10 mouse cellular contexts compared by ENCODE assay signal in genomic region chr13:18457337-18458236, GRCm38 (mm10).
A peak's percentile ranks its signal among the peaks of the same experiment; 100 is the strongest.
DNase-seq lines count a peak whose midpoint lies in the region; ATAC-seq and TF ChIP-seq lines count a peak whose summit lies in the region.
"Had no signal": no experiment of that assay in that cellular context is flagged by ENCODE, and none has a peak within 500 bp of the region (broad histone marks: within the 10 kb centered on the region; RNA-seq: fewer than 3 reads in every experiment).

No protein-coding gene starts in this region.

- H3K27ac ChIP-seq in hindbrain, embryonic 15.5 days (replicated peaks), result no peak overlapping the region
- H3K27ac ChIP-seq in neural tube, embryonic 12.5 days, result no peak overlapping the region
- H3K27ac ChIP-seq in cerebellum, adult 2 months (ENCODE audit: insufficient read depth, low read length), result no peak overlapping the region

- TF ChIP-seq POLR2A in cerebellum, adult 2 months (IDR thresholded peaks at IDR 0.05; ENCODE audit: borderline replicate concordance, insufficient read depth, low read length), result no peak

- no peak overlapping the region for H3K4me3 ChIP-seq in hindbrain, embryonic 15.5 days
- no peak overlapping the region for H3K4me3 ChIP-seq in neural tube, embryonic 12.5 days
- H3K4me3 ChIP-seq in cerebellum, adult 2 months (replicated peaks; ENCODE audit: insufficient read depth, low read depth, low read length), result no peak overlapping the region

- H3K9me3 ChIP-seq in hindbrain, embryonic 15.5 days, result no peaks in the 10 kb centered on the region
- H3K9me3 ChIP-seq in neural tube, embryonic 12.5 days, result no peaks in the 10 kb centered on the region

- 22% methylated on average over 14 of the region's 14 CpGs for WGBS in hindbrain, embryonic 15.5 days
- 24% methylated on average over 14 of the region's 14 CpGs for whole genome bisulfite sequencing in neural tube, embryonic 12.5 days
- WGBS in cerebellum, adult 2 months, result 26% methylated on average over 14 of the region's 14 CpGs

- ATAC-seq in hindbrain, embryonic 15.5 days (ENCODE audit: low FRiP score, low read depth), result peak; percentile 79
- ATAC-seq in neural tube, embryonic 12.5 days (ENCODE audit: low FRiP score, low read depth), result peak; percentile 93

- peak overlapping the region; percentile 39 for H3K4me2 ChIP-seq in hindbrain, embryonic 15.5 days
- H3K4me2 ChIP-seq in neural tube, embryonic 12.5 days (replicated peaks), result no peak overlapping the region; the same call in 1 of the 2 replicates
- H3K4me2 ChIP-seq: heart, embryonic 11.5 days had no signal

- peaks cover 7% of the 10 kb centered on the region for H3K4me1 ChIP-seq in hindbrain, embryonic 15.5 days (replicated peaks)
- H3K4me1 ChIP-seq in neural tube, embryonic 12.5 days, result no peaks in the 10 kb centered on the region
- H3K4me1 ChIP-seq in cerebellum, adult 2 months (ENCODE audit: control insufficient read depth, insufficient read depth, low read length), result no peaks in the 10 kb centered on the region

- no peak for TF ChIP-seq CTCF in cerebellum, adult 2 months (IDR thresholded peaks at IDR 0.05; ENCODE audit: borderline replicate concordance, insufficient read depth, low read depth, low read length)

- H3K27me3 ChIP-seq in hindbrain, embryonic 15.5 days, result no peaks in the 10 kb centered on the region
- H3K27me3 ChIP-seq in neural tube, embryonic 12.5 days (replicated peaks), result no peaks in the 10 kb centered on the region
- no peaks in the 10 kb centered on the region for H3K27me3 ChIP-seq in cerebellum, adult 2 months (ENCODE audit: control insufficient read depth, insufficient read depth, low read length)

- no peaks in the 10 kb centered on the region for H3K36me3 ChIP-seq in hindbrain, embryonic 15.5 days
- no peaks in the 10 kb centered on the region for H3K36me3 ChIP-seq in neural tube, embryonic 12.5 days

- peak; percentile 3 to 5 for DNase-seq in cerebellum, postnatal 10 days
- no peak for DNase-seq in cerebellum, adult 8-10 months
- peak; percentile 9 for DNase-seq in kidney, postnatal 14 days
- no peak for DNase-seq in T-cell, adult 2 months (ENCODE audit: low spot score)
- DNase-seq in right cerebral cortex, postnatal 36 days (ENCODE audit: low spot score in 2 of 2), result no peak
- no peak for DNase-seq in cerebellum, adult 2 months
- DNase-seq: layer of hippocampus, postnatal 36 days had no signal

- no peak overlapping the region for H3K9ac ChIP-seq in hindbrain, embryonic 15.5 days
- H3K9ac ChIP-seq in neural tube, embryonic 12.5 days, result no peak overlapping the region

Comparison
In these comparisons a context has a peak if more than half of its experiments do, and no peak if none do; other contexts are left out.
1. DNase-seq: peak in cerebellum, postnatal 10 days (2 of 2) and kidney, postnatal 14 days (single experiment); none in cerebellum, adult 8-10 months (single experiment), T-cell, adult 2 months (single experiment), right cerebral cortex, postnatal 36 days (0 of 2) and cerebellum, adult 2 months (0 of 2).